ENCODE assay signal across 8 mouse cellular contexts in genomic region chr7:130519096-130520048, GRCm38 (mm10). TPM values are rescaled to one million over a fixed set of nuclear protein-coding genes. Genes with fewer than 3 reads are reported as not detected.
DNase-seq lines count a peak whose midpoint lies in the region; ATAC-seq and TF ChIP-seq lines count a peak whose summit lies in the region.

No protein-coding gene starts in this region.

- peak overlapping the region; percentile 79 for H3K4me2 ChIP-seq in embryonic facial prominence, embryonic 15.5 days (replicated peaks)
- H3K4me2 ChIP-seq in limb, embryonic 14.5 days (replicated peaks; ENCODE audit: low read depth, low read length, severe bottlenecking): peak overlapping the region; percentile 79
- H3K4me2 ChIP-seq in midbrain, postnatal 0 days (ENCODE audit: low read depth, low read length, poor library complexity, severe bottlenecking): peak overlapping the region; percentile 76

- no peaks in the 10 kb centered on the region for H3K27me3 ChIP-seq in embryonic facial prominence, embryonic 15.5 days
- H3K27me3 ChIP-seq in limb, embryonic 14.5 days (ENCODE audit: control insufficient read depth, insufficient read depth, low read length): no peaks in the 10 kb centered on the region
- H3K27me3 ChIP-seq in midbrain, postnatal 0 days (ENCODE audit: insufficient read depth, low read length): no peaks in the 10 kb centered on the region

- no peak for TF ChIP-seq CTCF in bone marrow, adult 2 months (IDR thresholded peaks at IDR 0.05; ENCODE audit: control insufficient read depth, insufficient read depth, low read length)
- TF ChIP-seq CTCF in midbrain, postnatal 0 days (IDR thresholded peaks at IDR 0.05): no peak; the same call in 1 of the 2 replicates

- WGBS in bone marrow, adult 2 months: under 1% methylated on average over 90 of the region's 90 CpGs
- WGBS in embryonic facial prominence, embryonic 15.5 days: under 1% methylated on average over 86 of the region's 90 CpGs
- WGBS in limb, embryonic 14.5 days: 2% methylated on average over 75 of the region's 90 CpGs
- WGBS in midbrain, postnatal 0 days: under 1% methylated on average over 82 of the region's 90 CpGs

- H3K27ac ChIP-seq in bone marrow, adult 2 months (ENCODE audit: control insufficient read depth, insufficient read depth, low read depth, low read length, poor library complexity): peak overlapping the region; percentile 94
- peak overlapping the region; percentile 98 for H3K27ac ChIP-seq in embryonic facial prominence, embryonic 15.5 days (replicated peaks)
- H3K27ac ChIP-seq in limb, embryonic 14.5 days (replicated peaks; ENCODE audit: low read depth, low read length): peak overlapping the region; percentile 96
- peak overlapping the region; percentile 99 for H3K27ac ChIP-seq in midbrain, postnatal 0 days (ENCODE audit: low read depth, low read length)

- no peaks in the 10 kb centered on the region; the same call in 1 of the 2 replicates for H3K4me1 ChIP-seq in bone marrow, adult 2 months (ENCODE audit: control insufficient read depth, insufficient read depth, low read length)
- peaks cover 18% of the 10 kb centered on the region for H3K4me1 ChIP-seq in embryonic facial prominence, embryonic 15.5 days
- peaks cover 10% of the 10 kb centered on the region for H3K4me1 ChIP-seq in limb, embryonic 14.5 days (ENCODE audit: control insufficient read depth, insufficient read depth, low read length)
- H3K4me1 ChIP-seq in midbrain, postnatal 0 days (ENCODE audit: insufficient read depth, low read length): peaks cover 8% of the 10 kb centered on the region; the same call in 1 of the 2 replicates

- H3K9me3 ChIP-seq in embryonic facial prominence, embryonic 15.5 days (replicated peaks): no peaks in the 10 kb centered on the region
- H3K9me3 ChIP-seq in limb, embryonic 14.5 days (ENCODE audit: control insufficient read depth, low read length): no peaks in the 10 kb centered on the region
- no peaks in the 10 kb centered on the region for H3K9me3 ChIP-seq in midbrain, postnatal 0 days (ENCODE audit: low read length)

- peak; percentile 98 for ATAC-seq in embryonic facial prominence, embryonic 15.5 days (ENCODE audit: insufficient number of reproducible peaks, low FRiP score, low TSS enrichment, low read depth)
- peak; percentile 98 for ATAC-seq in limb, embryonic 14.5 days (ENCODE audit: low FRiP score, low read depth)
- peak; percentile 97 for ATAC-seq in midbrain, postnatal 0 days (ENCODE audit: low FRiP score)

- no peaks in the 10 kb centered on the region for H3K36me3 ChIP-seq in embryonic facial prominence, embryonic 15.5 days
- 0 out of 2 replicates have a peak, but pooled peaks cover 6% of the 10 kb centered on the region for H3K36me3 ChIP-seq in limb, embryonic 14.5 days (ENCODE audit: control insufficient read depth, insufficient read depth, low read length)
- H3K36me3 ChIP-seq in midbrain, postnatal 0 days (ENCODE audit: insufficient read depth, low read length): no peaks in the 10 kb centered on the region

- H3K9ac ChIP-seq in embryonic facial prominence, embryonic 15.5 days: peak overlapping the region; percentile 94
- H3K9ac ChIP-seq in limb, embryonic 14.5 days (ENCODE audit: low read depth, low read length, severe bottlenecking): peak overlapping the region; percentile 93
- H3K9ac ChIP-seq in midbrain, postnatal 0 days (replicated peaks; ENCODE audit: low read length, poor library complexity, severe bottlenecking): peak overlapping the region; percentile 96

- peak; percentile 44; the same call in 1 of the 2 replicates for TF ChIP-seq POLR2A in bone marrow, adult 2 months (IDR thresholded peaks at IDR 0.05; ENCODE audit: borderline replicate concordance, control insufficient read depth, low read depth, low read length)
- TF ChIP-seq POLR2A in limb, embryonic 14.5 days (IDR thresholded peaks at IDR 0.05; ENCODE audit: borderline replicate concordance, extremely low read depth, insufficient read depth, insufficient read length): peak; percentile 62; the same call in 1 of the 2 replicates

- DNase-seq in 416B (ENCODE audit: low read depth): peak; percentile 96
- DNase-seq in heart, adult 8-10 months (ENCODE audit: low spot score): peak; percentile 96
- DNase-seq in kidney, adult 9 months: peak; percentile 97
- peak; percentile 99 for DNase-seq in limb, embryonic 14.5 days (ENCODE audit: low spot score)
- peak; percentile 99 for DNase-seq in midbrain, postnatal 0 days (ENCODE audit: low spot score)
- peak; percentile 90 to 94 for DNase-seq in spleen, postnatal 14 days (ENCODE audit: low spot score in 2 of 2)

- H3K4me3 ChIP-seq in bone marrow, adult 2 months (replicated peaks; ENCODE audit: control insufficient read depth, low read depth, low read length): peak overlapping the region; percentile 99
- H3K4me3 ChIP-seq in embryonic facial prominence, embryonic 15.5 days (replicated peaks): peak overlapping the region; percentile 94
- peak overlapping the region; percentile 92 for H3K4me3 ChIP-seq in limb, embryonic 14.5 days (replicated peaks; ENCODE audit: low read length)
- H3K4me3 ChIP-seq in midbrain, postnatal 0 days (ENCODE audit: low read depth, low read length): peak overlapping the region; percentile 82

RNA-seq across cellular contexts. Expression of gene Ate1, which starts 0.8 kb away (rescaled TPM):
- 11.9 and 13.7 TPM in 2 replicates for polyA plus RNA-seq in bone marrow, adult 2 months (2011; ENCODE audit: insufficient read depth, insufficient read length, low replicate concordance, missing spikeins)
- polyA plus RNA-seq in embryonic facial prominence, embryonic 15.5 days (2015; fragmentation: Nextera tagmentation; extraction: Ambion mirVana): 57.4 and 59.7 TPM in 2 replicates
- 10 to 100 TPM; 31.2 to 46.0 (median 36.4) TPM for total RNA-seq in heart, adult 8-10 months (2022)
- polyA plus RNA-seq in limb, embryonic 14.5 days (2012; rRNA removed): 12.8 and 12.9 TPM in 2 replicates
- 47.8 and 50.3 TPM in 2 replicates for polyA plus RNA-seq in limb, embryonic 14.5 days (2014; fragmentation: Nextera tagmentation; extraction: Ambion mirVana)
- total RNA-seq in midbrain, postnatal 0 days (2014; rRNA removed): 47.4 and 60.5 TPM in 2 replicates
- 101 and 129 TPM in 2 replicates for polyA plus RNA-seq in midbrain, postnatal 0 days (2015; fragmentation: Nextera tagmentation; extraction: Ambion mirVana)

RNA-seq across cellular contexts. Expression of gene Nsmce4a, which starts 53.5 kb away (rescaled TPM):
- 63.4 and 84.2 TPM in 2 replicates for polyA plus RNA-seq in bone marrow, adult 2 months (2011; ENCODE audit: insufficient read depth, insufficient read length, low replicate concordance, missing spikeins)
- polyA plus RNA-seq in embryonic facial prominence, embryonic 15.5 days (2015; fragmentation: Nextera tagmentation; extraction: Ambion mirVana): 128 and 131 TPM in 2 replicates
- 10 to 100 TPM; 38.8 to 51.0 (median 43.0) TPM for total RNA-seq in heart, adult 8-10 months (2022)
- 73.1 and 88.8 TPM in 2 replicates for polyA plus RNA-seq in limb, embryonic 14.5 days (2012; rRNA removed)
- 163 and 164 TPM in 2 replicates for polyA plus RNA-seq in limb, embryonic 14.5 days (2014; fragmentation: Nextera tagmentation; extraction: Ambion mirVana)
- total RNA-seq in midbrain, postnatal 0 days (2014; rRNA removed): 38.7 and 46.1 TPM in 2 replicates
- polyA plus RNA-seq in midbrain, postnatal 0 days (2015; fragmentation: Nextera tagmentation; extraction: Ambion mirVana): 67.7 and 67.9 TPM in 2 replicates

RNA-seq across cellular contexts. Expression of gene Tacc2, which starts 57.9 kb away (rescaled TPM):
- polyA plus RNA-seq in bone marrow, adult 2 months (2011; ENCODE audit: insufficient read depth, insufficient read length, low replicate concordance, missing spikeins): 4.4 and 12.0 TPM in 2 replicates
- polyA plus RNA-seq in embryonic facial prominence, embryonic 15.5 days (2015; fragmentation: Nextera tagmentation; extraction: Ambion mirVana): 39.7 and 46.0 TPM in 2 replicates
- total RNA-seq in heart, adult 8-10 months (2022): 100 to 1,000 TPM; 403 to 491 (median 419) TPM
- 47.3 and 49.1 TPM in 2 replicates for polyA plus RNA-seq in limb, embryonic 14.5 days (2012; rRNA removed)
- 38.2 and 39.8 TPM in 2 replicates for polyA plus RNA-seq in limb, embryonic 14.5 days (2014; fragmentation: Nextera tagmentation; extraction: Ambion mirVana)
- 49.9 and 54.8 TPM in 2 replicates for total RNA-seq in midbrain, postnatal 0 days (2014; rRNA removed)
- polyA plus RNA-seq in midbrain, postnatal 0 days (2015; fragmentation: Nextera tagmentation; extraction: Ambion mirVana): 52.4 and 55.9 TPM in 2 replicates

Comparison
In these comparisons a context has a peak if more than half of its experiments do, and no peak if none do; other contexts are left out.
1. Peak in every context shown above with its lines: DNase-seq, ATAC-seq, H3K4me3 ChIP-seq and H3K27ac ChIP-seq.